Mouse (Mus musculus): ENCODE measurements around the gene Ugt1a10. TPM values are rescaled to one million over a fixed set of nuclear protein-coding genes. Genes with fewer than 3 reads are reported as not detected.
A peak's percentile ranks its signal among the peaks of the same experiment; 100 is the strongest.
"Not testable (repeated sequence)": the region's sequence is repeated elsewhere in the genome, so short reads cannot be mapped to it uniquely, and the experiment has no call there.

Gene Ugt1a10
- not detected in 2 replicates for polyA plus RNA-seq (2016; fragmentation: Nextera tagmentation; extraction: Ambion mirVana)

GRCm38 (mm10) chr1:88055088-88055487 lies at the start of gene Ugt1a10:
Ugt1a10 (plus strand) TSS chr1:88055388.
- 78% methylated on average over 1 of the region's 1 CpGs for WGBS
- no peak within 1 kb of the TSS for H3K27ac ChIP-seq
- no peaks in the 10 kb centered on the region for H3K27me3 ChIP-seq (ENCODE audit: insufficient read depth, poor library complexity, severe bottlenecking)
- H3K36me3 ChIP-seq, result no peaks in the 10 kb centered on the region
- no peak within 1 kb of the TSS for H3K4me3 ChIP-seq
- H3K9me3 ChIP-seq, result no peaks in the 10 kb centered on the region
- no peaks in the 10 kb centered on the region for H3K4me1 ChIP-seq (replicated peaks)
- DNase-seq (ENCODE audit: low spot score), result no peak

- DNase-seq (ENCODE audit: low spot score), result no peak
- Histone ChIP-seq H3K4me1 (replicated peaks) (peaks cover 13% of the 10 kb centered on the region), H3K36me3 (peaks cover 28% of the 10 kb centered on the region), H3K9me3 (no peaks in the 10 kb centered on the region), H3K27me3 (ENCODE audit: insufficient read depth, poor library complexity, severe bottlenecking) (no peaks in the 10 kb centered on the region), H3K4me3 (peak overlapping the region; percentile 80), H3K27ac (peak overlapping the region; percentile 99)
- 7% methylated on average over 5 of the region's 5 CpGs for WGBS
Observed at GRCm38 (mm10) chr1:88007692-88008210, 47.4 kb upstream of the Ugt1a10 start.

GRCm38 (mm10) chr1:88008211-88008697 lies 46.9 kb upstream of the Ugt1a10 start, which contains the start of gene Usp40:
Usp40 (minus strand) TSS chr1:88008551.
- H3K9me3 ChIP-seq, result no peaks in the 10 kb centered on the region
- H3K27me3 ChIP-seq (ENCODE audit: insufficient read depth, poor library complexity, severe bottlenecking), result no peaks in the 10 kb centered on the region
- under 1% methylated on average over 45 of the region's 45 CpGs for WGBS
- peak within 1 kb of the TSS; percentile 99 for H3K27ac ChIP-seq
- peaks cover 23% of the 10 kb centered on the region for H3K36me3 ChIP-seq
- peak; percentile 86 for DNase-seq (ENCODE audit: low spot score)
- H3K4me3 ChIP-seq, result peak within 1 kb of the TSS; percentile 80
- peaks cover 13% of the 10 kb centered on the region for H3K4me1 ChIP-seq (replicated peaks)

- peaks cover 13% of the 10 kb centered on the region for H3K4me1 ChIP-seq (replicated peaks)
- peak overlapping the region; percentile 99 for H3K27ac ChIP-seq
- 57% methylated on average over 4 of the region's 4 CpGs for WGBS
- H3K9me3 ChIP-seq, result no peaks in the 10 kb centered on the region
- H3K4me3 ChIP-seq, result peak overlapping the region; percentile 80
- H3K27me3 ChIP-seq (ENCODE audit: insufficient read depth, poor library complexity, severe bottlenecking), result no peaks in the 10 kb centered on the region
- H3K36me3 ChIP-seq, result peaks cover 18% of the 10 kb centered on the region
- no peak for DNase-seq (ENCODE audit: low spot score)
Observed at GRCm38 (mm10) chr1:88008735-88009134, 46.5 kb upstream of the Ugt1a10 start.

- 76% methylated on average over 3 of the region's 3 CpGs for WGBS
- peaks cover 10% of the 10 kb centered on the region for H3K36me3 ChIP-seq
- H3K9me3 ChIP-seq, result peaks cover 6% of the 10 kb centered on the region
- H3K4me3 ChIP-seq, result no peak overlapping the region
- H3K27me3 ChIP-seq (ENCODE audit: insufficient read depth, poor library complexity, severe bottlenecking), result no peaks in the 10 kb centered on the region
- H3K4me1 ChIP-seq (replicated peaks), result peaks cover 13% of the 10 kb centered on the region
- DNase-seq (ENCODE audit: low spot score), result no peak
- no peak overlapping the region for H3K27ac ChIP-seq
Observed at GRCm38 (mm10) chr1:88009521-88009920, 45.7 kb upstream of the Ugt1a10 start.

- Histone ChIP-seq H3K4me3 (no peak overlapping the region), H3K27ac (no peak overlapping the region), H3K4me1 (replicated peaks) (no peaks in the 10 kb centered on the region; the same call in 1 of the 2 replicates), H3K36me3 (no peaks in the 10 kb centered on the region), H3K9me3 (peaks cover 12% of the 10 kb centered on the region), H3K27me3 (ENCODE audit: insufficient read depth, poor library complexity, severe bottlenecking) (no peaks in the 10 kb centered on the region)
- DNase-seq (ENCODE audit: low spot score), result no peak
- 84% methylated on average over 3 of the region's 3 CpGs for WGBS
Observed at GRCm38 (mm10) chr1:88013726-88014125, 41.5 kb upstream of the Ugt1a10 start.

GRCm38 (mm10) chr1:88014194-88014593 lies 41.0 kb upstream of the Ugt1a10 start:
- no peaks in the 10 kb centered on the region for H3K27me3 ChIP-seq (ENCODE audit: insufficient read depth, poor library complexity, severe bottlenecking)
- no peak for DNase-seq (ENCODE audit: low spot score)
- no peaks in the 10 kb centered on the region for H3K36me3 ChIP-seq
- no peak overlapping the region for H3K4me3 ChIP-seq
- WGBS, result 91% methylated on average over 4 of the region's 4 CpGs
- no peaks in the 10 kb centered on the region for H3K4me1 ChIP-seq (replicated peaks)
- peaks cover 12% of the 10 kb centered on the region for H3K9me3 ChIP-seq
- no peak overlapping the region for H3K27ac ChIP-seq

GRCm38 (mm10) chr1:88014671-88015070 lies 40.5 kb upstream of the Ugt1a10 start:
- Histone ChIP-seq H3K27ac (no peak overlapping the region), H3K9me3 (peaks cover 12% of the 10 kb centered on the region), H3K36me3 (no peaks in the 10 kb centered on the region), H3K27me3 (ENCODE audit: insufficient read depth, poor library complexity, severe bottlenecking) (no peaks in the 10 kb centered on the region), H3K4me1 (replicated peaks) (no peaks in the 10 kb centered on the region), H3K4me3 (no peak overlapping the region)
- 94% methylated on average over 4 of the region's 4 CpGs for WGBS
- no peak for DNase-seq (ENCODE audit: low spot score)

GRCm38 (mm10) chr1:88015371-88015770 lies 39.8 kb upstream of the Ugt1a10 start:
- Histone ChIP-seq H3K27me3 (ENCODE audit: insufficient read depth, poor library complexity, severe bottlenecking) (no peaks in the 10 kb centered on the region), H3K27ac (no peak overlapping the region), H3K4me1 (replicated peaks) (no peaks in the 10 kb centered on the region), H3K36me3 (no peaks in the 10 kb centered on the region), H3K9me3 (peaks cover 12% of the 10 kb centered on the region), H3K4me3 (no peak overlapping the region)
- WGBS, result 87% methylated on average over 6 of the region's 6 CpGs
- DNase-seq (ENCODE audit: low spot score), result no peak

GRCm38 (mm10) chr1:88025244-88025643 lies 29.9 kb upstream of the Ugt1a10 start:
- not testable (repeated sequence) for H3K27ac ChIP-seq; H3K36me3 ChIP-seq; H3K9me3 ChIP-seq; H3K4me1 ChIP-seq (replicated peaks); DNase-seq (ENCODE audit: low spot score); H3K27me3 ChIP-seq (ENCODE audit: insufficient read depth, poor library complexity, severe bottlenecking); H3K4me3 ChIP-seq
- WGBS, result 84% methylated on average over 3 of the region's 3 CpGs

GRCm38 (mm10) chr1:88043044-88043443 lies 12.1 kb upstream of the Ugt1a10 start:
- not testable (repeated sequence) for H3K36me3 ChIP-seq; H3K9me3 ChIP-seq; H3K4me3 ChIP-seq; H3K27ac ChIP-seq; H3K4me1 ChIP-seq (replicated peaks); DNase-seq (ENCODE audit: low spot score); H3K27me3 ChIP-seq (ENCODE audit: insufficient read depth, poor library complexity, severe bottlenecking)
- WGBS, result 78% methylated on average over 1 of the region's 2 CpGs

- not testable (repeated sequence) for H3K4me1 ChIP-seq (replicated peaks); H3K27me3 ChIP-seq (ENCODE audit: insufficient read depth, poor library complexity, severe bottlenecking)
- WGBS, result 85% methylated on average over 4 of the region's 5 CpGs
Observed at GRCm38 (mm10) chr1:88044832-88045437, 10.3 kb upstream of the Ugt1a10 start.

GRCm38 (mm10) chr1:88047408-88047807 lies 7.8 kb upstream of the Ugt1a10 start:
- not testable (repeated sequence) for H3K36me3 ChIP-seq; H3K27ac ChIP-seq; H3K9me3 ChIP-seq; H3K4me1 ChIP-seq (replicated peaks); DNase-seq (ENCODE audit: low spot score); H3K4me3 ChIP-seq; H3K27me3 ChIP-seq (ENCODE audit: insufficient read depth, poor library complexity, severe bottlenecking)
- 86% methylated on average over 2 of the region's 2 CpGs for WGBS

More at GRCm38 (mm10) chr1:88044832-88045437, 10.3 kb upstream of the Ugt1a10 start:
- H3K9me3 ChIP-seq; DNase-seq (ENCODE audit: low spot score); H3K4me3 ChIP-seq; H3K36me3 ChIP-seq; H3K27ac ChIP-seq: not testable (repeated sequence)
